Mouse (Mus musculus) CD4-positive naive resting alpha-beta T cell, adult 57 days (primary cell): ENCODE measurements around the gene Dspp. TPM values are rescaled to one million over a fixed set of nuclear protein-coding genes. Genes with fewer than 3 reads are reported as not detected.

Source experiments
- total RNA-seq: library from RNA; stranded (reverse); gene quantifications from one replicate; pipeline ENCODE4 v1.2.4, GENCODE M21; 2023

The Dspp gene
- not detected for total RNA-seq

DNA sequence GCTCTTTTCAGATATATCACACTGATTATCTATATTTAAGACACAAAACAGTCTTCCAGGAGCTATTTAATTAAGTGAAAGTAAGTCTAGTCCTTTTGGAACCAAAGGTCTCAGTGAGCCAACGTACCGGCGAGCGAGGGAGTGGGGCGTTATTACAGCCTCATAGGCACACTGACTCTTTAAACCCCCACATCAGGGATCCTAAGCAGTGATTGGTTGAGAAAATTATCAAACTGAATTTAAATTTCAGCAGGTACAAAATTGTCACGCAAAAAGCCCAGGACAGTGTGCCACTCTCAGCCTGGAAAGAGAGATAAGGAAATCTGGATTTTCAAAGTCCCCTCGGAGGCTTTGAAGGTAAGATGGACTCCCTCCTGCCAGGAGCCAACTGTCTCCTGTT is at the start of gene Dspp:
TSS of gene Dspp (plus strand) at position 301 of the 400 bp plus-strand sequence.

DNA sequence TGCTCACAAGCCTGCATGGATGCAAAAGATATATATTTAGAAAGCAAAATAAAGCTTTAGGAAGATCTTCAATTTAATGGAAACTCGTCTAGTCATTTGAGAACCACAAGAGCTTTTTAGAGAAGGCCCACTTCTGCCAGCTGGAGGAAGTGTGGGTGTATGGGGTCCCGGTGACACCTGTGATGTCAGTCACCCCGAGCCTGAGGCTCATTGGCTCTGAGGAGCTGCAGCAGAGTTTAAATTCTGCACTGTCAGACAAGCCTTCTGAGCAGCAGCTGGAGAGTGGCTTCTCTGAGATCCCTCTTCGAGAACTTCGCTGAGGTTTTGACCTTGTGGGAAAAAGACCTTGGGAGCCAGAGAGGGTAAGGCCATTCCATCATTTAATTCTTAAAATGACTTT is 31.8 kb downstream of the Dspp start, which contains the start of gene Dmp1:
TSS of gene Dmp1 (plus strand) at position 263 of the 400 bp plus-strand sequence.

Other genes with a start within 250 kb of the Dspp start
- not detected for gene Hsd17b13, start 193.3 kb upstream of the Dspp start, total RNA-seq
- 33.4 TPM for gene Hsd17b11, start 148.8 kb upstream of the Dspp start, total RNA-seq
- 33.9 TPM for gene Nudt9, start 124.4 kb upstream of the Dspp start, total RNA-seq
- gene Gm17660, start 93.1 kb upstream of the Dspp start, total RNA-seq = not detected
- gene Sparcl1, start 57.0 kb upstream of the Dspp start, total RNA-seq = 0.33 TPM
- gene Dmp1, start 31.9 kb downstream of the Dspp start, total RNA-seq = not detected
- gene Ibsp, start 128.5 kb downstream of the Dspp start, total RNA-seq = not detected
- not detected for gene Mepe, start 154.6 kb downstream of the Dspp start, total RNA-seq